ENCODE assay signal across 8 mouse cellular contexts in genomic region chr8:94172809-94173732, GRCm38 (mm10). TPM values are rescaled to one million over a fixed set of nuclear protein-coding genes. Genes with fewer than 3 reads are reported as not detected.
DNase-seq lines count a peak whose midpoint lies in the region; ATAC-seq and TF ChIP-seq lines count a peak whose summit lies in the region.

No protein-coding gene starts in this region.

- TF ChIP-seq POLR2A in kidney, adult 2 months (IDR thresholded peaks at IDR 0.05; ENCODE audit: low read depth, low read length): no peak

- no peaks in the 10 kb centered on the region for H3K4me1 ChIP-seq in kidney, adult 2 months (ENCODE audit: control insufficient read depth, insufficient read depth, low read length)
- H3K4me1 ChIP-seq in G1E (ENCODE audit: insufficient read depth, low read depth, low read length): peaks cover 74% of the 10 kb centered on the region
- H3K4me1 ChIP-seq in forebrain, embryonic 11.5 days (replicated peaks; ENCODE audit: control insufficient read depth, insufficient read depth, low read length): peaks cover 15% of the 10 kb centered on the region
- H3K4me1 ChIP-seq in limb, embryonic 11.5 days (ENCODE audit: control insufficient read depth, insufficient read depth, low read length): peaks cover 11% of the 10 kb centered on the region

- peak overlapping the region; percentile 39 for H3K4me3 ChIP-seq in kidney, adult 2 months (ENCODE audit: insufficient read depth, low read depth, low read length)
- peak overlapping the region; percentile 82 for H3K4me3 ChIP-seq in G1E (ENCODE audit: low read depth, low read length)
- H3K4me3 ChIP-seq in forebrain, embryonic 11.5 days (ENCODE audit: low read depth, low read length): peak overlapping the region; percentile 45
- peak overlapping the region; percentile 35 for H3K4me3 ChIP-seq in limb, embryonic 11.5 days (ENCODE audit: low read depth, low read length)

- peak overlapping the region; percentile 34 for H3K27ac ChIP-seq in kidney, adult 2 months (ENCODE audit: insufficient read depth, low read depth, low read length)
- H3K27ac ChIP-seq in forebrain, embryonic 11.5 days (ENCODE audit: low read depth, low read length): no peak overlapping the region
- H3K27ac ChIP-seq in limb, embryonic 11.5 days (replicated peaks; ENCODE audit: low read depth, low read length): no peak overlapping the region

- H3K4me2 ChIP-seq in forebrain, embryonic 11.5 days (ENCODE audit: low read depth, low read length, severe bottlenecking): peak overlapping the region; percentile 92
- H3K4me2 ChIP-seq in limb, embryonic 11.5 days (ENCODE audit: low read depth, severe bottlenecking): peak overlapping the region; percentile 72

- no peak for ATAC-seq in G1E (ENCODE audit: extremely low read depth, insufficient number of reproducible peaks, low FRiP score, poor library complexity, severe bottlenecking)
- ATAC-seq in forebrain, embryonic 11.5 days (replicated peaks; ENCODE audit: low FRiP score): peak; percentile 16; the same call in 1 of the 2 replicates
- ATAC-seq in limb, embryonic 11.5 days (ENCODE audit: insufficient number of reproducible peaks, low FRiP score, low TSS enrichment, low read depth): no peak

- no peaks in the 10 kb centered on the region for H3K9me3 ChIP-seq in G1E (replicated peaks)
- H3K9me3 ChIP-seq in forebrain, embryonic 11.5 days (ENCODE audit: control insufficient read depth, low read length): no peaks in the 10 kb centered on the region
- no peaks in the 10 kb centered on the region for H3K9me3 ChIP-seq in limb, embryonic 11.5 days (ENCODE audit: control insufficient read depth, low read length)

- WGBS in kidney, adult 2 months: 5% methylated on average over 39 of the region's 39 CpGs
- 1% methylated on average over 39 of the region's 39 CpGs for WGBS in forebrain, embryonic 11.5 days
- WGBS in limb, embryonic 11.5 days: 2% methylated on average over 39 of the region's 39 CpGs

- H3K36me3 ChIP-seq in kidney, adult 2 months (ENCODE audit: control insufficient read depth, insufficient read depth, low read length): no peaks in the 10 kb centered on the region
- H3K36me3 ChIP-seq in G1E (replicated peaks): peaks cover 7% of the 10 kb centered on the region
- H3K36me3 ChIP-seq in forebrain, embryonic 11.5 days (ENCODE audit: control insufficient read depth, insufficient read depth, low read length): no peaks in the 10 kb centered on the region
- H3K36me3 ChIP-seq in limb, embryonic 11.5 days (ENCODE audit: control insufficient read depth, insufficient read depth, low read length): no peaks in the 10 kb centered on the region

- no peak for TF ChIP-seq CTCF in kidney, adult 2 months (conservative IDR thresholded peaks at IDR 0.05; ENCODE audit: insufficient read depth, insufficient read length, low read depth, low read length)
- peak; percentile 9; the same call in 1 of the 2 replicates for TF ChIP-seq CTCF in G1E (IDR thresholded peaks at IDR 0.05; ENCODE audit: low read depth, low read length)

- H3K27me3 ChIP-seq in kidney, adult 2 months (replicated peaks; ENCODE audit: control insufficient read depth, insufficient read depth, low read length): no peaks in the 10 kb centered on the region
- H3K27me3 ChIP-seq in G1E (ENCODE audit: insufficient read depth, low read length): no peaks in the 10 kb centered on the region
- H3K27me3 ChIP-seq in forebrain, embryonic 11.5 days (ENCODE audit: control insufficient read depth, insufficient read depth, low read length): peaks cover 54% of the 10 kb centered on the region
- H3K27me3 ChIP-seq in limb, embryonic 11.5 days (ENCODE audit: control insufficient read depth, insufficient read depth, low read length): peaks cover 57% of the 10 kb centered on the region

- peak; percentile 16 for DNase-seq in kidney, adult 2 months
- DNase-seq in kidney, adult 9 months: no peak
- no peak for DNase-seq in G1E (ENCODE audit: low spot score)
- DNase-seq in forebrain, embryonic 11.5 days (ENCODE audit: low spot score): peak; percentile 68
- peak; percentile 61 for DNase-seq in limb, embryonic 11.5 days (ENCODE audit: low spot score)
- peak; percentile 70 for DNase-seq in neural tube, embryonic 10.5 days (ENCODE audit: extremely low spot score, low spot score)
- DNase-seq in layer of hippocampus, adult 8-10 months (ENCODE audit: low spot score in 2 of 2): no peak
- DNase-seq in T-cell, adult 2 months (ENCODE audit: low spot score): no peak

- peak overlapping the region; percentile 55 for H3K9ac ChIP-seq in forebrain, embryonic 11.5 days (ENCODE audit: low read length)
- H3K9ac ChIP-seq in limb, embryonic 11.5 days (ENCODE audit: low read length): peak overlapping the region; percentile 27; the same call in 1 of the 2 replicates

RNA-seq across cellular contexts. Expression of gene Mt2, which starts 0.6 kb away (rescaled TPM):
- polyA plus RNA-seq in kidney, adult 2 months (2012; rRNA removed): 57.6 and 80.2 TPM in 2 replicates
- total RNA-seq in G1E (2014; fragmentation: Nextera tagmentation) (541 and 661 TPM in 2 replicates), G1E (2017) (2,059 and 2,753 TPM in 2 replicates)
- polyA plus RNA-seq in G1E (2012): 6,726 and 9,419 TPM in 2 replicates
- 36.5 and 39.0 TPM in 2 replicates for polyA plus RNA-seq in forebrain, embryonic 11.5 days (2014; fragmentation: Nextera tagmentation; extraction: Ambion mirVana)
- polyA plus RNA-seq in limb, embryonic 11.5 days (2014; fragmentation: Nextera tagmentation; extraction: Ambion mirVana): 21.7 and 23.2 TPM in 2 replicates
- 1,000 to 10,000 TPM in 1 of 4 experiments, 100 to 1,000 TPM in 3; 368 to 1,095 (median 602) TPM for total RNA-seq in layer of hippocampus, adult 8-10 months (2022)

RNA-seq across cellular contexts. Expression of gene Mt1, which starts 5.8 kb away (rescaled TPM):
- polyA plus RNA-seq in kidney, adult 2 months (2012; rRNA removed): 906 and 994 TPM in 2 replicates
- total RNA-seq in G1E (2014; fragmentation: Nextera tagmentation) (1,659 and 2,059 TPM in 2 replicates), G1E (2017) (5,034 and 5,354 TPM in 2 replicates)
- polyA plus RNA-seq in G1E (2012): 1,198 and 3,016 TPM in 2 replicates
- polyA plus RNA-seq in forebrain, embryonic 11.5 days (2014; fragmentation: Nextera tagmentation; extraction: Ambion mirVana): 109 and 120 TPM in 2 replicates
- 81.4 and 82.2 TPM in 2 replicates for polyA plus RNA-seq in limb, embryonic 11.5 days (2014; fragmentation: Nextera tagmentation; extraction: Ambion mirVana)
- 1,000 to 10,000 TPM in 1 of 4 experiments, 100 to 1,000 TPM in 3; 351 to 1,100 (median 605) TPM for total RNA-seq in layer of hippocampus, adult 8-10 months (2022)

RNA-seq across cellular contexts. Expression of gene Mt3, which starts 20.7 kb away (rescaled TPM):
- 4.2 and 8.4 TPM in 2 replicates for polyA plus RNA-seq in kidney, adult 2 months (2012; rRNA removed)
- total RNA-seq in G1E (2014; fragmentation: Nextera tagmentation) (not detected in 2 replicates), G1E (2017) (not detected in 2 replicates)
- polyA plus RNA-seq in G1E (2012): not detected in 2 replicates
- 43.6 and 52.3 TPM in 2 replicates for polyA plus RNA-seq in forebrain, embryonic 11.5 days (2014; fragmentation: Nextera tagmentation; extraction: Ambion mirVana)
- polyA plus RNA-seq in limb, embryonic 11.5 days (2014; fragmentation: Nextera tagmentation; extraction: Ambion mirVana): 0.61 TPM in 1 of 2 replicates, not detected in the other
- total RNA-seq in layer of hippocampus, adult 8-10 months (2022): 1,000 to 10,000 TPM in 2 of 4 experiments, 100 to 1,000 TPM in 2; 946 to 1,303 (median 1,087) TPM

RNA-seq across cellular contexts. Expression of gene Mt4, which starts 36.1 kb away (rescaled TPM):
- polyA plus RNA-seq in kidney, adult 2 months (2012; rRNA removed): not detected in 2 replicates
- total RNA-seq in G1E (2014; fragmentation: Nextera tagmentation): not detected in 2 replicates
- total RNA-seq in G1E (2017): not detected in 2 replicates
- not detected in 2 replicates for polyA plus RNA-seq in G1E (2012)
- not detected in 2 replicates for polyA plus RNA-seq in forebrain, embryonic 11.5 days (2014; fragmentation: Nextera tagmentation; extraction: Ambion mirVana)
- not detected in 2 replicates for polyA plus RNA-seq in limb, embryonic 11.5 days (2014; fragmentation: Nextera tagmentation; extraction: Ambion mirVana)
- total RNA-seq in layer of hippocampus, adult 8-10 months (2022): not detected

RNA-seq across cellular contexts. Expression of gene Nup93, which starts 41.3 kb away (rescaled TPM):
- polyA plus RNA-seq in kidney, adult 2 months (2012; rRNA removed): 11.2 and 11.9 TPM in 2 replicates
- 37.7 and 39.9 TPM in 2 replicates for total RNA-seq in G1E (2014; fragmentation: Nextera tagmentation)
- total RNA-seq in G1E (2017): 40.8 and 42.5 TPM in 2 replicates
- 5.6 and 6.0 TPM in 2 replicates for polyA plus RNA-seq in G1E (2012)
- polyA plus RNA-seq in forebrain, embryonic 11.5 days (2014; fragmentation: Nextera tagmentation; extraction: Ambion mirVana): 135 and 143 TPM in 2 replicates
- 128 and 135 TPM in 2 replicates for polyA plus RNA-seq in limb, embryonic 11.5 days (2014; fragmentation: Nextera tagmentation; extraction: Ambion mirVana)
- total RNA-seq in layer of hippocampus, adult 8-10 months (2022): 10 to 100 TPM; 56.4 to 66.3 (median 63.1) TPM

Comparison
In these comparisons a context has a peak if more than half of its experiments do, and no peak if none do; other contexts are left out.
1. DNase-seq: peak in kidney, adult 2 months (single experiment), forebrain, embryonic 11.5 days (single experiment), limb, embryonic 11.5 days (single experiment) and neural tube, embryonic 10.5 days (single experiment); none in kidney, adult 9 months (single experiment), G1E (single experiment), layer of hippocampus, adult 8-10 months (0 of 2) and T-cell, adult 2 months (single experiment).
2. RNA of gene Mt2, which starts 0.6 kb away (polyA plus RNA-seq): 6,726 to 9,419 TPM in G1E; 57.6 to 80.2 TPM in kidney, adult 2 months, 36.5 to 39.0 TPM in forebrain, embryonic 11.5 days and 21.7 to 23.2 TPM in limb, embryonic 11.5 days; every median in the first group is over 10 times any median in the second.
3. Peak in every context shown above with its lines, with median percentiles within 50 percentile points of each other: H3K4me3 ChIP-seq.